Mouse (Mus musculus) E14TG2a.4 (cell line): ENCODE data around the gene Traf4.

Source experiments
- H3K27me3 ChIP-seq: 2 replicates; pipeline ENCODE4 v1.6.1; 2014; ENCODE audit warnings: low read length, control low read depth; ENCODE audit not compliant: insufficient read depth
- H3K36me3 ChIP-seq: 2 replicates; pipeline ENCODE4 v1.6.1; 2014; ENCODE audit warnings: low read length, control low read depth; ENCODE audit not compliant: insufficient read depth
- H3K4me1 ChIP-seq: replicated peaks from 2 replicates; pipeline ENCODE4 v1.6.1; 2014; ENCODE audit warnings: low read depth, low read length, control low read depth
- H3K4me3 ChIP-seq: replicated peaks from 2 replicates; pipeline ENCODE4 v1.5.1; 2014; ENCODE audit warnings: mild to moderate bottlenecking, low read length
- H3K9me3 ChIP-seq: 2 replicates; pipeline ENCODE4 v1.6.1; 2014; ENCODE audit warnings: low read length, control low read depth
- CTCF ChIP-seq: conservative IDR thresholded peaks from 2 replicates; pipeline ENCODE4 v1.5.1; 2014; ENCODE audit warnings: low read length
- NANOG ChIP-seq: IDR thresholded peaks from 2 replicates; pipeline ENCODE4 v1.6.1; 2014; ENCODE audit warnings: borderline replicate concordance, low read length, mixed read lengths
- POU5F1 ChIP-seq: IDR thresholded peaks from 2 replicates; pipeline ENCODE4 v1.6.1; 2014; ENCODE audit warnings: low read length, borderline replicate concordance

Traf4 gene

DNA sequence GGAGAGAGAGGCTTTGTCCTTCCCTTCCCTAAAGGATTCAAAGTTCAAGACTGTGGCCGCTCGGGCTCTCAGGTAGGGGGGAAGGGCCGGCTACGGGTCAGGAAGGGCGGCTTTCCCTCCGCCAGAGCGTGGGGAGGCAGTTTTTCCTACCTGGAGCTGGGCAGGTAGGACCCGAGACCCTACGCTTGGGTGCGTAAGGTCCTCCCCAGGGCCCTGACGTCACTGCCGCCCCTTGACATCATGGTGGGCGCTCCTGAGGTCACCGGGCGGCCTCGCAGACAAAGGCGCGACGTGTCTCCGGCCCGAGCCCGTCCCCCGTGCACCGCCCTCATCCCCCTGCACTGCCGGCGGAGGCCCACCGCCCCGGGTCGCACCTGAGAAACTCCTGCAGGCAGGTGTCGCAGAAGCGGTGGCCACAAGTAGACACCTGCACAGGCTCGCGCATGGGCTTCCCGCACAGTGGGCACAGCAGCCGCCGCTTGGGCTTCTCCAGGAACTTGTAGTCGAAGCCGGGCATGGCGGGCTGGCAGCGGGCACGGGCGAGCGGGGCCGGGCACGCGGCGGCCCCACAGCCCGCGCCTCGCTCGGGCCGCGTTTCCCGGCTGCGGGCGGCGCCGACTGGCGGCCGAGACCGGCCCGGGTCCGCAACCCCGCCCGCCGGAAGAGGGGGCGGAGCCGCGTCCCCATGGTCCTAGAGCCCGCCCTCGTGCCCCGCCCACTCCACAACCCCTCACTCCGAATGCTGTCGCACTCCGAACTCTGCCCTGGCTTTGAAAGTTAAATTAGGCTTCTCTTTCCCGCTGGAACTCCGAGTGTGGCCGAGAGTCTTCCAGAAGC, at the start of gene Traf4:
Gene Traf4 (minus strand): TSS at position 666 of the 837 bp plus-strand sequence.
- Histone ChIP-seq H3K4me3 (peak within 1 kb of the TSS; percentile 98), H3K4me1 (peaks cover 85% of the 10 kb centered on the region), H3K9me3 (no peaks in the 10 kb centered on the region), H3K36me3 (peaks cover 45% of the 10 kb centered on the region), H3K27me3 (no peaks in the 10 kb centered on the region)
- TF ChIP-seq NANOG (no peak), POU5F1 (no peak), CTCF (no peak)

- no peak for TF ChIP-seq POU5F1
- no peak for TF ChIP-seq CTCF
- no peak for TF ChIP-seq NANOG
- H3K9me3 ChIP-seq, result no peaks in the 10 kb centered on the region
- H3K36me3 ChIP-seq, result peaks cover 100% of the 10 kb centered on the region
- no peak overlapping the region for H3K4me3 ChIP-seq
- no peaks in the 10 kb centered on the region for H3K4me1 ChIP-seq
- no peaks in the 10 kb centered on the region for H3K27me3 ChIP-seq
Observed at GRCm38 (mm10) chr11:78213086-78213817, 47.9 kb upstream of the Traf4 start.

GRCm38 (mm10) chr11:78211513-78211912, 46.1 kb upstream of the Traf4 start:
- Histone ChIP-seq H3K36me3 (peaks cover 100% of the 10 kb centered on the region), H3K27me3 (no peaks in the 10 kb centered on the region), H3K4me3 (no peak overlapping the region), H3K9me3 (no peaks in the 10 kb centered on the region), H3K4me1 (no peaks in the 10 kb centered on the region)
- TF ChIP-seq NANOG, result no peak
- no peak for TF ChIP-seq POU5F1
- no peak for TF ChIP-seq CTCF

DNA sequence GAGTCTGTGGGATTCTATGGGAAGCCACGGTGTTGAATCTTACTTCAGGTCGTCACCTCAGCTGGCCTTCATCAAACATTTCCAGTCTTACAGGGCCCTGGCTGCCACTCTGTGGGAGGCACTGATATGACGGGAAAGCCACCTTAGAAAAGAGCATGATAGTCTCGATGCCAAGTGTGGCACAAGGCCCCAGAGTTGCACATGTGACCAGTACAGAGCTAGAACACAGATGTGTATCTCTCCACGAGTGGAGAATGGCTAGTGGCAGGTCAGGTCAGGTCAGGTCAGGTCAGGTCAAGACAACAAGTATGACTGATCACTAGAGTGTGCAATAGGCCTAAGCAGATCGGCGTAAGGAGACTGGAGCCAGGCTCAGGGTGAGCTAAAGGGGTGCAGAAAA, 45.2 kb upstream of the Traf4 start:
- H3K4me1 ChIP-seq, result peaks cover 8% of the 10 kb centered on the region
- no peak for TF ChIP-seq NANOG
- no peak for TF ChIP-seq CTCF
- TF ChIP-seq POU5F1, result no peak
- H3K36me3 ChIP-seq, result peaks cover 100% of the 10 kb centered on the region
- H3K27me3 ChIP-seq, result no peaks in the 10 kb centered on the region
- no peaks in the 10 kb centered on the region for H3K9me3 ChIP-seq
- H3K4me3 ChIP-seq, result no peak overlapping the region

GRCm38 (mm10) chr11:78209886-78210285, 44.5 kb upstream of the Traf4 start:
- H3K27me3 ChIP-seq, result no peaks in the 10 kb centered on the region
- H3K4me1 ChIP-seq, result peaks cover 14% of the 10 kb centered on the region
- no peak overlapping the region for H3K4me3 ChIP-seq
- peaks cover 100% of the 10 kb centered on the region for H3K36me3 ChIP-seq
- no peaks in the 10 kb centered on the region for H3K9me3 ChIP-seq
- TF ChIP-seq CTCF, result no peak
- TF ChIP-seq POU5F1, result no peak
- TF ChIP-seq NANOG, result no peak

GRCm38 (mm10) chr11:78207190-78207589, 41.8 kb upstream of the Traf4 start:
- Histone ChIP-seq H3K4me1 (peaks cover 18% of the 10 kb centered on the region), H3K9me3 (no peaks in the 10 kb centered on the region), H3K4me3 (no peak overlapping the region), H3K36me3 (peaks cover 98% of the 10 kb centered on the region), H3K27me3 (no peaks in the 10 kb centered on the region)
- TF ChIP-seq NANOG (no peak), CTCF (no peak), POU5F1 (no peak)

GRCm38 (mm10) chr11:78205361-78206206, 40.2 kb upstream of the Traf4 start:
- TF ChIP-seq CTCF, result no peak
- no peak for TF ChIP-seq POU5F1
- TF ChIP-seq NANOG, result no peak
- no peaks in the 10 kb centered on the region for H3K27me3 ChIP-seq
- H3K4me3 ChIP-seq, result no peak overlapping the region
- no peaks in the 10 kb centered on the region for H3K9me3 ChIP-seq
- H3K36me3 ChIP-seq, result peaks cover 87% of the 10 kb centered on the region
- H3K4me1 ChIP-seq, result peaks cover 18% of the 10 kb centered on the region

GRCm38 (mm10) chr11:78204287-78204686, 38.9 kb upstream of the Traf4 start:
- Histone ChIP-seq H3K4me1 (peaks cover 18% of the 10 kb centered on the region), H3K36me3 (peaks cover 74% of the 10 kb centered on the region), H3K27me3 (no peaks in the 10 kb centered on the region), H3K9me3 (no peaks in the 10 kb centered on the region), H3K4me3 (no peak overlapping the region)
- no peak for TF ChIP-seq NANOG
- TF ChIP-seq CTCF, result no peak
- TF ChIP-seq POU5F1, result no peak
